Mouse (Mus musculus): ENCODE measurements at regions not wholly inside any gene's neighbourhood (a gene's known extent, or its start where the extent isn't known, plus 50 kb on each side); places are given as distances from the start of the nearest gene placed in this dataset.

DNA sequence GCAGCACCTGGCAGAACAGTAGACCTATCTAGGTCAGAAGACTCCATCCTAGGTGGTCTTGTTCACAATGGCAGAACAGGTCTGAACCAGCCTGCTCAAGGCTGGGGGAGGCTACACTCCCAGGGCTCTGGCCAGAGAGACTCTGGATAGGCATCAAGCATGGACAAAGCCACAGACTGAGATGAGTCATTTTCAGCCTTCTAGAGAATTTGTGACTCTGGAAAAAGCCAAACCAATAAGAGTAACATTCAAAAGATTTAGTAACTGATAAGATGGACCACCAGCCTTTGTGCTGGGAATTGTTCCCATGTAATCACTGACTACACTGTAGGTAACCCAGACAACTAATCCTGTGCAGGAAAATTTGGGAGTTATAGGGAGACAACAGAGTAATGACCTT, 320.3 kb upstream of the Gm9747 start:
- no peaks in the 10 kb centered on the region for H3K4me1 ChIP-seq (ENCODE audit: control insufficient read depth in 2 of 2, insufficient read depth in 2 of 2, low read length in 2 of 2, poor library complexity in 1 of 2)
- H3K36me3 ChIP-seq (ENCODE audit: control insufficient read depth, insufficient read depth, low read length, poor library complexity, severe bottlenecking): no peaks in the 10 kb centered on the region
- H3K9ac ChIP-seq (ENCODE audit: insufficient read depth, low read depth, low read length, poor library complexity, severe bottlenecking): no peak overlapping the region
- no peaks in the 10 kb centered on the region for H3K9me3 ChIP-seq (ENCODE audit: control insufficient read depth, insufficient read depth, low read depth, low read length)
- no peak for DNase-seq (ENCODE audit: low read depth, low spot score)
- TF ChIP-seq ZC3H11A (IDR thresholded peaks at IDR 0.05; ENCODE audit: borderline replicate concordance, low read depth, low read length) (no peak), ZNF384 (IDR thresholded peaks at IDR 0.05; ENCODE audit: low read depth, low read length) (no peak), CHD2 (IDR thresholded peaks at IDR 0.05; ENCODE audit: low read depth, low read length) (no peak), MAFK (IDR thresholded peaks at IDR 0.05; ENCODE audit: insufficient read depth, low read depth, low read length) (no peak)
- no peak overlapping the region for H3K4me3 ChIP-seq (ENCODE audit: insufficient read depth in 1 of 2, low read depth in 1 of 2, low read length in 2 of 2, poor library complexity in 1 of 2, severe bottlenecking in 1 of 2)
- no peak overlapping the region for H3K27ac ChIP-seq (ENCODE audit: insufficient read depth, low read depth, low read length, poor library complexity, severe bottlenecking)
- in situ Hi-C loops (cut with MboI; ENCODE audit: low sequenced_read_pairs in 2 of 2, unreplicated experiment in 2 of 2): no loop called here

DNA sequence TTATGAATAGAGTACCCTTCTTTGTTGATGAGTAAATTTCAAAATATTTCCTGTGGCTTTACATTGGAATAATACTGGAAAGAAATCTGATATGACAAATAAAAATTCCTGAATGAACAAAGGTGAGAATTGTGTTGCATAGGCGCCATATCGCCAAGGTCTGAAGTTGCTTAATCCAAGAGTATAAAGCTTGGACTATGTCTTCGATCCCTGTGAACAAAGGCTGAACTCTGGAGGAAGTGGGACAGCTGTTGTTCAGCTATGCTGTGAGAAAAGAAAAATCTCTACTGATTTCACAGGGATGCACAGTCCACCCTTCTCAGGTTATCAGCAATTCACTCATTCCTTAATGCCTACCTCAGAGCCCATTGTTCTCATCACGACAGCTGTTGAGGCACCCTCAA, 319.3 kb upstream of the Gm9747 start:
- H3K27ac ChIP-seq (ENCODE audit: insufficient read depth, low read depth, low read length, poor library complexity, severe bottlenecking): no peak overlapping the region
- TF ChIP-seq MAFK (IDR thresholded peaks at IDR 0.05; ENCODE audit: insufficient read depth, low read depth, low read length) (no peak), ZC3H11A (IDR thresholded peaks at IDR 0.05; ENCODE audit: borderline replicate concordance, low read depth, low read length) (no peak), HCFC1 (IDR thresholded peaks at IDR 0.05; ENCODE audit: borderline replicate concordance, insufficient read depth, low read length) (no peak), CHD2 (IDR thresholded peaks at IDR 0.05; ENCODE audit: low read depth, low read length) (no peak), ZNF384 (IDR thresholded peaks at IDR 0.05; ENCODE audit: low read depth, low read length) (no peak)
- no peaks in the 10 kb centered on the region for H3K9me3 ChIP-seq (ENCODE audit: control insufficient read depth, insufficient read depth, low read depth, low read length)
- in situ Hi-C loops (cut with MboI; ENCODE audit: low sequenced_read_pairs in 2 of 2, unreplicated experiment in 2 of 2): no loop called here
- no peak for DNase-seq (ENCODE audit: low read depth, low spot score)
- H3K4me3 ChIP-seq (ENCODE audit: insufficient read depth in 1 of 2, low read depth in 1 of 2, low read length in 2 of 2, poor library complexity in 1 of 2, severe bottlenecking in 1 of 2): no peak overlapping the region
- H3K9ac ChIP-seq (ENCODE audit: insufficient read depth, low read depth, low read length, poor library complexity, severe bottlenecking): no peak overlapping the region
- H3K36me3 ChIP-seq (ENCODE audit: control insufficient read depth, insufficient read depth, low read length, poor library complexity, severe bottlenecking): no peaks in the 10 kb centered on the region
- H3K4me1 ChIP-seq (ENCODE audit: control insufficient read depth in 2 of 2, insufficient read depth in 2 of 2, low read length in 2 of 2, poor library complexity in 1 of 2): no peaks in the 10 kb centered on the region

DNA sequence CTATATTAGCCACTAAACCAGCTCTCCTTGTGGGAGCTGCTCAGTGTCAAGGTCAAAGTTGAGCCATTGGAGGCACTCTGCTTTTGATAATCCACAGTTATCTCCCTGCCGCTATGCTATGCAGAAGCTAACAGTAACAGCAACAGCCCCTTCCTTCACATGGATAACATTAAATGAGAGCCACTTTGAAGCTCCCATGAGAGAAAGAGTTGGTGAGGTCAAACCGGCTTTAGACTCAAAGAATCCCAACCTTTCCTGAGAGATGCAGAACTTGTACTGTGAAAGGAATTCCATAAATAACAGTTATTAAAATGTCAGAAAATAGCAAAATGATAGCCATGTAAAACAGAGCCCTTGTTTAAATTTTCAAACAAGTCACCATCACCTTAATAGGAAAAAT, 316.1 kb upstream of the Gm9747 start:
- in situ Hi-C loops (cut with MboI; ENCODE audit: low sequenced_read_pairs in 2 of 2, unreplicated experiment in 2 of 2): no loop called here
- Histone ChIP-seq H3K36me3 (ENCODE audit: control insufficient read depth, insufficient read depth, low read length, poor library complexity, severe bottlenecking) (no peaks in the 10 kb centered on the region), H3K9me3 (ENCODE audit: control insufficient read depth, insufficient read depth, low read depth, low read length) (no peaks in the 10 kb centered on the region), H3K27ac (ENCODE audit: insufficient read depth, low read depth, low read length, poor library complexity, severe bottlenecking) (no peak overlapping the region), H3K4me3 (ENCODE audit: insufficient read depth in 1 of 2, low read depth in 1 of 2, low read length in 2 of 2, poor library complexity in 1 of 2, severe bottlenecking in 1 of 2) (no peak overlapping the region), H3K4me1 (ENCODE audit: control insufficient read depth in 2 of 2, insufficient read depth in 2 of 2, low read length in 2 of 2, poor library complexity in 1 of 2) (no peaks in the 10 kb centered on the region), H3K9ac (ENCODE audit: insufficient read depth, low read depth, low read length, poor library complexity, severe bottlenecking) (no peak overlapping the region)
- TF ChIP-seq MAFK (IDR thresholded peaks at IDR 0.05; ENCODE audit: insufficient read depth, low read depth, low read length) (no peak), ZC3H11A (IDR thresholded peaks at IDR 0.05; ENCODE audit: borderline replicate concordance, low read depth, low read length) (no peak), ZNF384 (IDR thresholded peaks at IDR 0.05; ENCODE audit: low read depth, low read length) (no peak), CHD2 (IDR thresholded peaks at IDR 0.05; ENCODE audit: low read depth, low read length) (no peak), HCFC1 (IDR thresholded peaks at IDR 0.05; ENCODE audit: borderline replicate concordance, insufficient read depth, low read length) (no peak)
- DNase-seq (ENCODE audit: low read depth, low spot score): no peak

DNA sequence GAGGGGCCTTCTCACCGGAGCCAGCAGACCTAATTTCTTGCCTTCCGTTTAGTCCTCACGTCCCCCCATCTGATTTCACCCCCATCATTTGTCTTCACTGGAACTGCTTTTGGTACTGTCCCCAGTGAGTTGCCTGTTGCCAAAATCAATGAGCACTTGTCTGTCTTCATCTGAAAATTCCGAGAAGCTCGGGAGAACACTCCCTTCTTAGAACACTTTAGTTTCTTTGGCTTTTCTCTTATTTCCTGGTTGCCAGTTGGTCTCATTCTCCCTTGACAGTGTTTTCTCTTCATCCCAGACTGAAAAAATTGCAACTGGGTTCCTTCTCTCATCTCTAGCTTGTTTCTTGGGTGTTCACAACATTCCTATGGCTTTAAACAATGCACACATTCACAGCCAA, 305.2 kb upstream of the Gm9747 start:
- no peak overlapping the region for H3K4me3 ChIP-seq (ENCODE audit: insufficient read depth in 1 of 2, low read depth in 1 of 2, low read length in 2 of 2, poor library complexity in 1 of 2, severe bottlenecking in 1 of 2)
- TF ChIP-seq CHD2 (IDR thresholded peaks at IDR 0.05; ENCODE audit: low read depth, low read length) (no peak), ZNF384 (IDR thresholded peaks at IDR 0.05; ENCODE audit: low read depth, low read length) (no peak), ZC3H11A (IDR thresholded peaks at IDR 0.05; ENCODE audit: borderline replicate concordance, low read depth, low read length) (no peak)
- no peak overlapping the region for H3K27ac ChIP-seq (ENCODE audit: insufficient read depth, low read depth, low read length, poor library complexity, severe bottlenecking)
- in situ Hi-C loops (cut with MboI; ENCODE audit: low sequenced_read_pairs in 2 of 2, unreplicated experiment in 2 of 2): no loop called here
- no peak overlapping the region for H3K9ac ChIP-seq (ENCODE audit: insufficient read depth, low read depth, low read length, poor library complexity, severe bottlenecking)
- H3K4me1 ChIP-seq (ENCODE audit: control insufficient read depth in 2 of 2, insufficient read depth in 2 of 2, low read length in 2 of 2, poor library complexity in 1 of 2): no peaks in the 10 kb centered on the region
- H3K36me3 ChIP-seq (ENCODE audit: control insufficient read depth, insufficient read depth, low read length, poor library complexity, severe bottlenecking): no peaks in the 10 kb centered on the region
- no peaks in the 10 kb centered on the region for H3K9me3 ChIP-seq (ENCODE audit: control insufficient read depth, insufficient read depth, low read depth, low read length)
- DNase-seq (ENCODE audit: low read depth, low spot score): no peak

DNA sequence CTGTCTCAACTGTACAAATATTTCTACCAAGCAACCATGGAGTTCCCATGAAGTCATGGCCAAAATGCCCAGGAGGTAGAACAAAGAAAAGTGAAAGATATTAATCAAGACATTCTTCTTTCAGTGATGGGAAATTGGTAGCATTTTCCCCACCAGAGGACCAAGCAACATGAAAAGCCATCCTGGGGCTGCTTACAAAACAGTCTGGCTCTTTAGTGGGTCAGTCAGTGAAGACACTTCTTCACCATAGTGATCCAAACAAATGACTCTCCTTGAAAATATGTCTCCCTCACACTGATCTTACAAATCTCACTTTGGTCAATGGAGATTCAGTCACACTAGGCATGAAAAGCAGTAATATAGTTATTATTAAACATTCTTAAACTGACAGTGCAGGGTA, 299.8 kb upstream of the Gm9747 start:
- in situ Hi-C loops (cut with MboI; ENCODE audit: low sequenced_read_pairs in 2 of 2, unreplicated experiment in 2 of 2): no loop called here
- H3K36me3 ChIP-seq (ENCODE audit: control insufficient read depth, insufficient read depth, low read length, poor library complexity, severe bottlenecking): no peaks in the 10 kb centered on the region
- H3K27ac ChIP-seq (ENCODE audit: insufficient read depth, low read depth, low read length, poor library complexity, severe bottlenecking): no peak overlapping the region
- no peak overlapping the region for H3K9ac ChIP-seq (ENCODE audit: insufficient read depth, low read depth, low read length, poor library complexity, severe bottlenecking)
- TF ChIP-seq HCFC1 (IDR thresholded peaks at IDR 0.05; ENCODE audit: borderline replicate concordance, insufficient read depth, low read length) (no peak), CHD2 (IDR thresholded peaks at IDR 0.05; ENCODE audit: low read depth, low read length) (no peak), ZNF384 (IDR thresholded peaks at IDR 0.05; ENCODE audit: low read depth, low read length) (no peak), ZC3H11A (IDR thresholded peaks at IDR 0.05; ENCODE audit: borderline replicate concordance, low read depth, low read length) (no peak), MAFK (IDR thresholded peaks at IDR 0.05; ENCODE audit: insufficient read depth, low read depth, low read length) (no peak)
- H3K4me3 ChIP-seq (ENCODE audit: insufficient read depth in 1 of 2, low read depth in 1 of 2, low read length in 2 of 2, poor library complexity in 1 of 2, severe bottlenecking in 1 of 2): no peak overlapping the region
- DNase-seq (ENCODE audit: low read depth, low spot score): no peak
- H3K9me3 ChIP-seq (ENCODE audit: control insufficient read depth, insufficient read depth, low read depth, low read length): no peaks in the 10 kb centered on the region
- H3K4me1 ChIP-seq (ENCODE audit: control insufficient read depth in 2 of 2, insufficient read depth in 2 of 2, low read length in 2 of 2, poor library complexity in 1 of 2): no peaks in the 10 kb centered on the region
